Mouse (Mus musculus): ENCODE results near the gene Zfp112. TPM values are rescaled to one million over a fixed set of nuclear protein-coding genes. Genes with fewer than 3 reads are reported as not detected.

The Zfp112 gene
- 3.1 to 3.9 TPM (median 3.5 TPM) in 4 replicates for total RNA-seq (2023; ENCODE audit: inconsistent age)

GRCm38 (mm10) chr7:24112156-24112856 is at the start of gene Zfp112:
Zfp112 (plus strand) TSS chr7:24112314.

GRCm38 (mm10) chr7:24081634-24082431 is 30.3 kb upstream of the Zfp112 start, which contains the start of gene Zfp180:
Zfp180 (plus strand) TSS chr7:24081924.

GRCm38 (mm10) chr7:24133996-24134828 is 22.1 kb downstream of the Zfp112 start, which contains the start of gene Zfp235:
Zfp235 (plus strand) TSS chr7:24134169.

GRCm38 (mm10) chr7:24174618-24175336 is 62.7 kb downstream of the Zfp112 start, which contains the start of gene Zfp114:
Zfp114 (plus strand) TSS chr7:24175060.

Other genes with a start within 250 kb of the Zfp112 start
- gene Vmn1r177, start 245.9 kb upstream of the Zfp112 start, total RNA-seq (2023; ENCODE audit: inconsistent age): not detected in 4 replicates
- not detected in 4 replicates for gene Vmn1r178, start 220.3 kb upstream of the Zfp112 start, total RNA-seq (2023; ENCODE audit: inconsistent age)
- gene Vmn1r179, start 185.3 kb upstream of the Zfp112 start, total RNA-seq (2023; ENCODE audit: inconsistent age): not detected in 4 replicates
- gene Vmn1r180, start 161.7 kb upstream of the Zfp112 start, total RNA-seq (2023; ENCODE audit: inconsistent age): not detected in 4 replicates
- gene Vmn1r181, start 137.7 kb upstream of the Zfp112 start, total RNA-seq (2023; ENCODE audit: inconsistent age): not detected in 4 replicates
- not detected in 4 replicates for gene V1rd19, start 110.6 kb upstream of the Zfp112 start, total RNA-seq (2023; ENCODE audit: inconsistent age)
- not detected in 4 replicates for gene Vmn1r183, start 59.1 kb upstream of the Zfp112 start, total RNA-seq (2023; ENCODE audit: inconsistent age)
- gene Zfp180, start 30.4 kb upstream of the Zfp112 start, total RNA-seq (2023; ENCODE audit: inconsistent age): 23.1 to 32.4 TPM (median 27.2 TPM) in 4 replicates
- 5.8 to 8.7 TPM (median 6.4 TPM) in 4 replicates for gene Zfp235, start 21.9 kb downstream of the Zfp112 start, total RNA-seq (2023; ENCODE audit: inconsistent age)
- gene Zfp114, start 62.7 kb downstream of the Zfp112 start, total RNA-seq (2023; ENCODE audit: inconsistent age): 0.16 TPM in 1 of 4 replicates, not detected in the others
- 0.09 TPM in 1 of 4 replicates, not detected in the others for gene Zfp111, start 99.1 kb downstream of the Zfp112 start, total RNA-seq (2023; ENCODE audit: inconsistent age)
- gene Zfp109, start 125.2 kb downstream of the Zfp112 start, total RNA-seq (2023; ENCODE audit: inconsistent age): 1.3 to 2.2 TPM (median 1.7 TPM) in 4 replicates
- 0.22 to 0.27 TPM in 2 of 4 replicates, not detected in the others for gene Zfp108, start 142.5 kb downstream of the Zfp112 start, total RNA-seq (2023; ENCODE audit: inconsistent age)
- gene Zfp93, start 158.1 kb downstream of the Zfp112 start, total RNA-seq (2023; ENCODE audit: inconsistent age): 0.18 to 1.6 TPM in 2 of 4 replicates, not detected in the others
- gene Zfp61, start 188.9 kb downstream of the Zfp112 start, total RNA-seq (2023; ENCODE audit: inconsistent age): 5.2 to 10.8 TPM (median 7.3 TPM) in 4 replicates
- gene Zfp94, start 204.4 kb downstream of the Zfp112 start, total RNA-seq (2023; ENCODE audit: inconsistent age): 7.5 to 10.9 TPM (median 9.4 TPM) in 4 replicates
- not detected in 4 replicates for gene Tescl, start 221.6 kb downstream of the Zfp112 start, total RNA-seq (2023; ENCODE audit: inconsistent age)
- not detected in 4 replicates for gene Lypd5, start 236.9 kb downstream of the Zfp112 start, total RNA-seq (2023; ENCODE audit: inconsistent age)